Mouse (Mus musculus) kidney, postnatal 25 days (tissue): ENCODE measurements around the gene 4933402E13Rik.

Experiments used
- DNase-seq, 2 experiments: peaks; one replicate each; pipeline ENCODE4 v3.0.0; 2021; ENCODE audit warnings: mixed read lengths in 2 of 2

Gene 4933402E13Rik

DNA sequence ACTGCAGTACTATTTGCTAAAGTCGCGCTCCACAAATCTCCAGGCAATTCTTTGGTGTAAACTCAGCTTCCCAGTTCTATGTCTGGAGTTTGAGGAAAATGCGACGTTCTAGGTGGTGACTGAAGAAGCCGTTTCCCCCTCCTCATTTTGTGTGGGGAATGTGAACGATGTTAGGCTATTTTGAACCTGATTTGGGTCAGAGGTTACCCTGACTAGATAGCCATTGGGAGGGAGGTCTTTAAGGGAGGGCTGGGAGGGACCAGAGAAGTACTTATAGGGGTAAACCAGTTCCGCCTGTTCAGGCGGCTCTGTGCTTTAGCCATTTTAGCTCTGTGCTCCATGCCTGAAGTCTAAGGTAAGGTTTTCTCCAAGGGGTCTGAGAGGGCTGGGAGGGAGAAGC, at the start of gene 4933402E13Rik:
4933402E13Rik (plus strand) TSS at position 301 of the 400 bp plus-strand sequence.
- no peak for DNase-seq
